Mouse (Mus musculus) CD4-positive, CD25-positive, alpha-beta regulatory T cell, adult 2 months (primary cell): ENCODE measurements at regions not wholly inside any gene's neighbourhood (a gene's known extent, or its start where the extent isn't known, plus 50 kb on each side); places are given as distances from the start of the nearest gene placed in this dataset.

ENCODE experiments used
- DNase-seq: peaks from one replicate; pipeline ENCODE4 v3.0.0-alpha.2; 2012; ENCODE audit warnings: low read depth, low spot score

DNA sequence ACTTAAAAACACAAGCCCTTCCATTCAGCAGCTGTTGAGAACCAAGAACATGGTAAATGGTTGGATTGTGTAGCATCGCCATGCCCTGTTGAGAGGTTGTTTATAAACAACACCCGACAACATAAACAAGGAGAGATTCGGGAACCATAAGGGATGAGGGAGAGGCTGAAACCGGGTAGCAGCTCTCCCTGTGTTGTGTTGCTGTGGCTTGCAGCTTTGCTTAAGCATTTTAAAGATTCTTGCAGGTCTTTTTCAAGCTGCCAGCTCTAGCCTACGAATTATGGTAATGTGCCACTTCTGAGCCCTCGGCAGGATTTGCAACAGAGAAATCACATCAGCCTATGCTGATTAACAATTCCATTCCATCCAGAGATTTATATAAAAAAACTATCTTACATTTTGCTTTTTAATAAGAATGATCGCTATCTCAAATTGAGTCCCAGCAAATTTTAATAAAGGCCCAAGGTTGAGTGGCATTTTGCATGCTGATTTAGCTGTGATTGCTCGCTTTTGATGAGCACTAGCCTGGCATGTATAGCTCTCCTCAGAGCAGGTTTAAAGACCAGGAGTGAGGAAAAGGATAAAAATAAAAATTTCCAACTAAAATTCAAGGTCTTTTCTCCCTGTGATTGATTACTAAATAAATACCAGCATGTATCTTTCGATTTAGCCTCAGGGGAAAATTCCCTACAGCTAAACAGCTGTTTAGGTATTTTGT is 445.7 kb upstream of the 4930412O13Rik start:
- DNase-seq = no peak

GRCm38 (mm10) chr2:9443103-9443502 is 437.9 kb upstream of the 4930412O13Rik start:
- DNase-seq = no peak

- no peak for DNase-seq
Observed at GRCm38 (mm10) chr2:9445826-9446225, 435.2 kb upstream of the 4930412O13Rik start.

DNA sequence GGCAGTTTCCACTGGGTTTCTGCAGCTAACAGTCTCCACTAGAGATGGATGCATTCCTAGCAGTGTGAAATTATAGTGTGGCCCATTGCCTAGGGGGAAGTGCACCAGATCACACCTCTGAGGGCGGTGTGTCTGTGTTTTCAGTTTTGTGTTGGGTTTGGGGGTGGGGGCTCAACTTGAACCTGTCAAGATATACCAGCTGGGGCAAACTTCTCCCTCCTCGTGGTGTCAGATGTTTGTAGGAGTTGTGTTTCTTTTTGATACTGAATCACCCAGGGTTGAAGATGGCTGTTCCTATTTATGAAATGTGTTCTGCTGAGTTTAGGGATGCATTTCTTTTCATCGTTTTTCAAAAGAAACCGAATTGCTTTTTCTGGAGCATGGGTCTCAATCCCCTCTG is 416.6 kb upstream of the 4930412O13Rik start:
- no peak for DNase-seq

DNA sequence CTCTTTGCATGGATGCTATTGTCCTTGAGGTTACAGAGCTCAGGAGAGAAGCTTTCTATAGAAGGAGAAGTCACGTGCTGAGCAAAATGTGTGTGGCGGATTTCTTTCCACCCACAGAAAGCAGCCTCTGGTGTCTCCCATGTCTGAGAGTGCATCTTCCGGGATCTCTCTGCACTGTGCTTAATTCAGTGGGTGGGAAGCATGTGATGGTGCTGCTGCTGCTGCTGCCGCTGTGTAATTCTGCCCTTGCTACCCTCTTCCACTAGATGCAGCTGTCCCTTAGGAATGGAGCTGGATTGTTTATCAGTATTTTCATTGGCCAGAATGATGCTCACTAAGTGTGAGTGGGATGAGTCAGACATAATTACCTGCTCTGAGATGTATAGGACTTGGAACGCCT is 416.2 kb upstream of the 4930412O13Rik start:
- no peak for DNase-seq

DNA sequence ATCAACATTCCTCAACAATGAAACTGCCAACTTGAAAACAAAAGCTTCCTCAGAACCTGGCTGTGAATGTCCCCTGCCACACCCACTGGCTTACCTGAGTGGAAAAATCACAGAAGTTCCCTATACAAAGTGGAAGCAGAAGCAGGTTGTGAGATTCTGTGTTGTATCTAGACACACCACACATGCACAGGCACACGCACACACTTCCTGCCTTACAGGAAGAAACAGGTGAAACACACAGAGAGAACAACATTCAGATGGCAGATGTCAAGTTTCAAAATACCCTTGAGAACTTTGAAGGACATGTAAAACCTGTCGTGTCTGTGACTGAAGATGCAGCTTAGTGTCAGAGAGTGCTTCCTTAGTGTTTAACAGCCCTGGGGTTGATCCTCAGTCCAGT is 413.5 kb upstream of the 4930412O13Rik start:
- peak; percentile 36 for DNase-seq

DNA sequence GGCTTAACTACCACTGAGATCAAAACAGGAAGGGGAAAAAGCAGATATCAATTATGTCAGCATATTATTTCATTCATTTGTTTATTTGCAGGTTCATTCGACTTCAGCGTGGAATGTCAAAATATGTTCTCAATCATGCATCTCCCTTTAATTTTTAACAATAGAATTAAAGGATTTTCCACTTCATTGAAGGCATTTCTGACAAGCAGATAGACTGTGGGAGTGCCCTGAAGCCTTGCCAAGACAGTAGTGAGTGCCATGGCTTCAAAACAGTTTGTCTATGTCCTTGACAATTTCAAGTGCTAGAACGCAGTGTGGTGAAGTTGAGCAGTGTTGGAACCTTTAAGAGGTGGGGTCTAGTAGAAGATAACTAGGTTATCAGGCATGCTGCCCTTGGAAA is 412.4 kb upstream of the 4930412O13Rik start:
- DNase-seq = no peak

- DNase-seq = no peak
Observed at GRCm38 (mm10) chr2:9481678-9482345, 399.2 kb upstream of the 4930412O13Rik start.

DNA sequence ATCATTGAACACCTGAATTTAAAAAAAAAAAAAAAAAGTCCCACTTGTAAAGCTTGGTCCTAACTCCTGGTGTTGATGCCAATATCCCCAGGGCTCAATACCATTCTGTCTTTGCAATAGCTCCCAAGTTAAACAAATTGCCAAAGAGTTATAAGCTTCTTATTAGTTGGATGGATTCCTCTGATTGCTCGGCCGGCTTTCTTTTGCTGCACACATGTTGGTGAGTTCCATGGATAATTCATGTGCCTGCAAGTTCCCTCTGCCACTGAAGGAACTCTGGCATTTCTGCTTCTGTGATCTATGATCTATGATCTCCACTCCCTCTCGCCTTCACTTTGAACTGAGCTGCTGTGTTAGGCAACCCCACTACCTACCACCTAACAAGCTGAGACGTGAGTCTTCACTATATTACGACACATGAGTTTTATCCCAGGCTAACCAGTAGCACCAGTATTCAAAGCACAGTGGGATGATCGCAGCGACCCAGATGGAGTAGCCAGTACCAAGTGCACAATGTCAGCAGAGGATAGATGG is 393.6 kb upstream of the 4930412O13Rik start:
- DNase-seq = no peak

- peak; percentile 63 for DNase-seq
Observed at GRCm38 (mm10) chr2:9493606-9494145, 387.4 kb upstream of the 4930412O13Rik start.

- peak; percentile 78 for DNase-seq
Observed at GRCm38 (mm10) chr2:9520045-9520444, 361.0 kb upstream of the 4930412O13Rik start.

DNA sequence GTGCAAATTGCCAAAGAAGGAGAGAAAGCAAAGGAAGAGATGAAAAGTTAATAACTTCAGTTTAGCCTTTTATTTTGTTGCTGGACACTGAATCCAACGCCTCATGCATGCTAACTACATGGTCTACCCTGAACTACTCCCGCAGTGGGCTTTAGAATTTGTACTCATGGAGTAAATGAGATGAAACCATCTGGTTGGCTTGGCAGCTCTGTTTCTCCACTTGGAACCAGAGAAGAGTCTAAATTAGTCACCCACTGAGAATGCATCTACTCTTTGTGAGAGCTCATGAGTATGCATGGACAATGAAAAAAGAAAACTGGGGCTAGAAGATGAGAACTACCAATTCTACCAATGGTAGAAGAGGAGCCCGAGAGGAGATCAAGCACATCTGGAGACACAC is 355.1 kb upstream of the 4930412O13Rik start:
- DNase-seq = no peak

DNA sequence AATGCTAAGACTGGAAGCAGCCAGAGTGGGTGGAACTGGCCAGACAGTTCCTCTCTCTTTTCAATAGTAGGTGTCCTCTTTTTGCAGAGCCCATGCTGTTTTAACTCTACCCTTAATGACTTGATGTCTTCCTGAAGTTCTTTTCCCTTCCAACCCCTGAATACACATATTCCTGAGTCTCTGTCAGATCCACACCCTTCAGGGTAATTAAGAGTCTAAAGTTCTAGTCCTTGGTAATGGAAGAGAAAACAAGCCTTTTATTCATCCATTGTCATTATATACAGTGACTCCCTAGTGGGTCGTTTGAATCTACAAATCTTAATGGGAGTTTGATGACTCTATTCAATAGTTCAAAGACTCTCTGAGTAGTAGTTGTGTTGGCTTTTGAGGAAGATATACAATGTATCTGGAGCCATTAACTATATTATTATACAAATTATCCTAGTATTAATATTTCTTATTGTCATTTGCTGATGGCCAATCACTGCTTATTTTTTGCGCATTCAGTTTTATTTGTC is 345.9 kb upstream of the 4930412O13Rik start:
- DNase-seq = no peak

DNA sequence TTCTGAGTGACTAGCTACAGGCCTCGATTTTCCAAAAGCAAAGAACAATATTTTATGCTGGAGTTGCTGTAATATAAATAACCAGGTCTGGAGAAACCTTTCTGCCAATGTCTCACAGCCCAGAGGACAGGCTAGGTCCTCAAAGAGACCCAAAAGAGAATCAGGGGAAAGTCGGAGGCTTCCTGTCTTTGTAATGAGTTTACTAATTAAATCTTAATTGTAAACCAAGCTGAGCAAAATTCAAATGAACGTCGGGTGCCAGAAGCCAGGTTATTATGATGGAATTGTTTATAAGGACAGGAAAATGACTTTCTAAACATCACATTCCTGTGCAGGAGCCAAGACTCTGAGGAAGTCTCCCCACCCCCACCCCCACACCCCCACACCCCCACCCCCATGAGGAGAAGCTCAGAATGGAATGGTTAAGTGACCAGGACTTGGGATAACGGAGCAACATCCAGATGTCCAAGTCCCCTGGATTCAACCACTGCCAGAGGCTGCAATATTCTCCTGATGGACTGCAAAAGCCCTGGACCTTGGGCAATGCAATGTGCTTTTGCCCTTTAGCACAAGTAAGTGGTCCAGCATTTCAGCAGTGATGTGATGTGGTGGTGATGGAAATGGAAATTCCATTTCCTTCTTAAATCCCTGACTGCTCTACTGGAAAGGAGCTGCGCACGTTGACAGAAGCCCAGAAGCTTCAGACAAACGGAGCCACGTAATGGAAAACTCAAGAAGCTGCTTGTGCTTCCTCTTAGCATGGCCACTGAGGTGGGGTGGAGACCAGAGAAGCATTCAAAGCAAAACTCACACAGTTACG is 333.1 kb upstream of the 4930412O13Rik start:
- no peak for DNase-seq

DNA sequence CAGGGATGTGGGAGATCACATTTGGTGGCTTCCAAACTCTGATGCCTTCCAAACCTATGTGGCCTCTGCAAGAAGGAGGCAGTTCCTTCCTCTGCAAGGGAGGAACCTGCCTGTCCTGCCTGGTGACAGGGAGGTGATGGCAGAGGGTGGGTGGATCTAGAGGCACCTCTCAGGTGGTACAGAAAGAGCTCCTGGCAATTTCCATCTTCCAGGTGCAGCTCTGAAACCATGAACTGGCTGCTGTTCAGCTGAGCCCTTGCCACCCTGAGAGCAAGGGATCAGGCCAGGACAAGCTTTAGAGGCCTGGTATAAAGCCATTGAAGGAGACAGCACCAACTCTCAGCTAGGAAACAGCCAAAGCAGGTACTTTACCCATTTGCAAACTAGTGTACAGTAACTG is 327.7 kb upstream of the 4930412O13Rik start:
- DNase-seq = no peak

DNA sequence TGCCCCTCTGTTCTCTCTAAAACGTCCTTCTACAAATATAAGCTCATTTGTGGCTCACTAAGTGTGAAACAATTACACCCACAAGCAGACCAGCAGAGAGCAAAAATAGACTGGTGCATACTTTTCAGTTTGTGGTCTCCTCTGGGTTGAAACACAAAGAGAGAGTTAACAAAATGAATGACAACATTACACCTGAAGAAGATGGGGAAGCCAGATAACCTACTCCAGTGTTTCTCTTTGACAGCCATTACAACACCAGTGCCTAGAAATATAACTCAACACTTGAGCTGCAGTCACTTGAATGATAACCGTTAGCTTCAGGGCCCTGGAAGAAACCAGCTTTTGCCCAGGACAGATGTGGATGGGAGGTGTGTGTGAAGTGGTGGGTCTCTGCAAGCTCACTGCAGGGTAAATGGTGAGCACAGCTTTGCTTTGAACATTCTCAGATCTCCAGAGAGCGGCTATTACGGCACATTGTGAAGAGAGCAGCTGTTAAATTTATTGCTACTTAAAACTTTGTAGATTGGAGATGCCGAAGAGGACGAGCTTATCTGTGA is 316.5 kb upstream of the 4930412O13Rik start:
- DNase-seq = peak; percentile 12

- peak; percentile 23 for DNase-seq
Observed at GRCm38 (mm10) chr2:9569220-9569619, 311.8 kb upstream of the 4930412O13Rik start.

DNA sequence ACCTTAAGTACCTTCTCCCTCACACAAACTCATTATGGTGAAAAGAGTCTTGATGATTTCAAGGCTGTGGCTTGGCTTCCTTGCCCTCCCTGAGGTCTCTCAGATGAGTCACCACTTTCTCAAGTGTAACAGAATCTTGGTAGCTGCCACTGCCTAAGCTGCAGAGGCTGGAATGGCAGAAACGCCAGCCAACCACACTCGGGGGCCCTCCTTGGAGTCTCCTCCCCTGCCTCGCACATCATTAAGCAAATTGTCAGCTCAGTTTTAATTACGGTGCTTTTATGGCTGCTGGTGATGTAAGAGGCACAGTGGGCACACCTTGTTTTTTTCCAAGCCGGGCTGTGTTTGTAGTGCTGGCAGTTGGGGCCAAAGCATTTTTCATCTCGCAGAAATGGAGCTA is 306.9 kb upstream of the 4930412O13Rik start:
- DNase-seq = peak; percentile 43

- DNase-seq = no peak
Observed at GRCm38 (mm10) chr2:9574651-9575050, 306.4 kb upstream of the 4930412O13Rik start.

DNA sequence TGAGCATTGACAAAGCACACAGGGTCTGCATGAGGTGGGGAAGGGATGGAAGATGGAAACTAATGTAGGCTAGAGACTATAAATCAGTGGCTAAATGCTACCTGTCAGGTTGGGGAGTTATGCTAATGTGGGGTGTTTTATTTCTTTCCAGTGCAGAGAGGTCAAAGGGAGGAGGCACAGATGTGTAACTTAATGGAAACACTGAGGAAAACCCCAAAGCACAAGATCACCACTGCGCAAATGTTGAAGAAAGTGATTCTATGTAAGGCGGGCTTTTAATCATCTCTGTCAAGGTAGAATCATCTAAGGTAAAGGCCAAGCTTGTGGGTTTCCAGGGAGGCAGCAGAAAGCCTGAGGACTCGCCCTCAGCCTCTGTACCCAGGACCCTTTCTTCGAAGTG is 303.2 kb upstream of the 4930412O13Rik start:
- DNase-seq = peak; percentile 64

GRCm38 (mm10) chr2:9587389-9587788 is 293.7 kb upstream of the 4930412O13Rik start:
- peak; percentile 14 for DNase-seq
